Mouse (Mus musculus) forebrain, embryonic 13.5 days (tissue): ENCODE measurements at regions not wholly inside any gene's neighbourhood (a gene's known extent, or its start where the extent isn't known, plus 50 kb on each side); places are given as distances from the start of the nearest gene placed in this dataset.

Source experiments
- ATAC-seq: fragments of 200-750 bp; cut with Nextera tagmentation; 2 replicates; pipeline ENCODE4 v1.8.0; 2017
- H3K27ac ChIP-seq: fragments of 300-500 bp; sonication (generic); 2 replicates; pipeline ENCODE4 v1.5.1; 2015; ENCODE audit warnings: inconsistent platforms, mild to moderate bottlenecking, moderate library complexity
- H3K27me3 ChIP-seq: fragments of 300-500 bp; sonication (generic); 2 replicates; pipeline ENCODE4 v1.6.1; 2015; ENCODE audit warnings: mild to moderate bottlenecking, inconsistent platforms
- H3K36me3 ChIP-seq: fragments of 300-500 bp; sonication (generic); 2 replicates; pipeline ENCODE4 v1.6.1; 2015; ENCODE audit warnings: mild to moderate bottlenecking, inconsistent platforms; ENCODE audit not compliant: poor library complexity, severe bottlenecking
- H3K4me1 ChIP-seq: fragments of 300-500 bp; sonication (generic); 2 replicates; pipeline ENCODE4 v1.6.1; 2015; ENCODE audit warnings: inconsistent platforms
- H3K4me2 ChIP-seq: fragments of 300-500 bp; sonication (generic); 2 replicates; pipeline ENCODE4 v1.6.1; 2015; ENCODE audit warnings: inconsistent platforms, mild to moderate bottlenecking, moderate library complexity
- H3K4me3 ChIP-seq: fragments of 300-500 bp; sonication (generic); 2 replicates; pipeline ENCODE4 v1.5.1; 2015; ENCODE audit warnings: mild to moderate bottlenecking, inconsistent platforms
- H3K9ac ChIP-seq: fragments of 300-500 bp; sonication (generic); 2 replicates; pipeline ENCODE4 v1.6.1; 2015; ENCODE audit warnings: mild to moderate bottlenecking, inconsistent platforms
- H3K9me3 ChIP-seq: fragments of 300-500 bp; sonication (generic); replicated peaks from 2 replicates; pipeline ENCODE4 v1.6.1; 2016; ENCODE audit warnings: inconsistent platforms
- WGBS: fragments of 180-500 bp; shearing (Covaris S2); methylation state at CpG from one replicate; pipeline ENCODE4 v1.1.7; 2015; 5-methylcytosine and 5-hydroxymethylcytosine counted together

GRCm38 (mm10) chr2:30682146-30682825 lies 87.4 kb downstream of the Cstad start:
- whole genome bisulfite sequencing = 43% methylated on average over 5 of the region's 5 CpGs
- Histone ChIP-seq H3K27me3 (no peaks in the 10 kb centered on the region), H3K9me3 (0 out of 2 replicates have a peak, but pooled peaks cover 9% of the 10 kb centered on the region), H3K9ac (no peak overlapping the region), H3K4me2 (no peak overlapping the region), H3K36me3 (no peaks in the 10 kb centered on the region), H3K27ac (peak overlapping the region; percentile 55), H3K4me1 (peaks cover 50% of the 10 kb centered on the region), H3K4me3 (no peak overlapping the region)
- ATAC-seq = peak; percentile 14; the same call in 1 of the 2 replicates

GRCm38 (mm10) chr2:30681642-30682041 lies 86.8 kb downstream of the Cstad start:
- Histone ChIP-seq H3K4me1 (peaks cover 50% of the 10 kb centered on the region), H3K9me3 (0 out of 2 replicates have a peak, but pooled peaks cover 9% of the 10 kb centered on the region), H3K9ac (no peak overlapping the region), H3K27ac (peak overlapping the region; percentile 55; the same call in 1 of the 2 replicates), H3K4me2 (no peak overlapping the region), H3K27me3 (no peaks in the 10 kb centered on the region), H3K4me3 (no peak overlapping the region), H3K36me3 (no peaks in the 10 kb centered on the region)
- no peak for ATAC-seq
- WGBS = 73% methylated on average over 2 of the region's 2 CpGs

- no peak for ATAC-seq
- Histone ChIP-seq H3K9ac (no peak overlapping the region), H3K4me2 (no peak overlapping the region), H3K9me3 (0 out of 2 replicates have a peak, but pooled peaks cover 9% of the 10 kb centered on the region), H3K4me3 (no peak overlapping the region), H3K27ac (no peak overlapping the region), H3K27me3 (no peaks in the 10 kb centered on the region), H3K36me3 (no peaks in the 10 kb centered on the region), H3K4me1 (peaks cover 44% of the 10 kb centered on the region)
These were observed 84.2 kb downstream of the Cstad start for GRCm38 (mm10) chr2:30679041-30679440.

GRCm38 (mm10) chr2:30677498-30677897 lies 82.7 kb downstream of the Cstad start:
- peak overlapping the region; percentile 31 for H3K4me3 ChIP-seq
- peak; percentile 40; the same call in 1 of the 2 replicates for ATAC-seq
- no peaks in the 10 kb centered on the region for H3K27me3 ChIP-seq
- no peaks in the 10 kb centered on the region for H3K36me3 ChIP-seq
- H3K9ac ChIP-seq = peak overlapping the region; percentile 73
- peak overlapping the region; percentile 66 for H3K4me2 ChIP-seq
- WGBS = 3% methylated on average over 5 of the region's 5 CpGs
- 0 out of 2 replicates have a peak, but pooled peaks cover 9% of the 10 kb centered on the region for H3K9me3 ChIP-seq
- peak overlapping the region; percentile 97 for H3K27ac ChIP-seq
- peaks cover 40% of the 10 kb centered on the region for H3K4me1 ChIP-seq

- Histone ChIP-seq H3K4me3 (peak overlapping the region; percentile 31), H3K27me3 (no peaks in the 10 kb centered on the region), H3K9me3 (0 out of 2 replicates have a peak, but pooled peaks cover 9% of the 10 kb centered on the region), H3K4me1 (peaks cover 34% of the 10 kb centered on the region), H3K27ac (peak overlapping the region; percentile 97), H3K4me2 (peak overlapping the region; percentile 66), H3K36me3 (no peaks in the 10 kb centered on the region), H3K9ac (peak overlapping the region; percentile 73)
- ATAC-seq = peak; percentile 89
- under 1% methylated on average over 44 of the region's 44 CpGs for WGBS
These were observed 82.1 kb downstream of the Cstad start for GRCm38 (mm10) chr2:30676833-30677459.

GRCm38 (mm10) chr2:30676450-30676832 lies 81.6 kb downstream of the Cstad start:
- H3K9me3 ChIP-seq = 0 out of 2 replicates have a peak, but pooled peaks cover 9% of the 10 kb centered on the region
- H3K27ac ChIP-seq = peak overlapping the region; percentile 97
- H3K27me3 ChIP-seq = no peaks in the 10 kb centered on the region
- no peak; the same call in 1 of the 2 replicates for ATAC-seq
- peak overlapping the region; percentile 31 for H3K4me3 ChIP-seq
- peak overlapping the region; percentile 73 for H3K9ac ChIP-seq
- H3K4me1 ChIP-seq = peaks cover 31% of the 10 kb centered on the region
- H3K4me2 ChIP-seq = peak overlapping the region; percentile 66
- WGBS = 5% methylated on average over 7 of the region's 7 CpGs
- no peaks in the 10 kb centered on the region for H3K36me3 ChIP-seq

GRCm38 (mm10) chr2:30675839-30676238 lies 81.0 kb downstream of the Cstad start:
- peak overlapping the region; percentile 97 for H3K27ac ChIP-seq
- no peak overlapping the region for H3K4me2 ChIP-seq
- WGBS = 84% methylated on average over 2 of the region's 2 CpGs
- H3K4me1 ChIP-seq = peaks cover 35% of the 10 kb centered on the region
- peak overlapping the region; percentile 73; the same call in 1 of the 2 replicates for H3K9ac ChIP-seq
- H3K36me3 ChIP-seq = no peaks in the 10 kb centered on the region
- ATAC-seq = no peak; the same call in 1 of the 2 replicates
- no peaks in the 10 kb centered on the region for H3K27me3 ChIP-seq
- no peak overlapping the region for H3K4me3 ChIP-seq
- 0 out of 2 replicates have a peak, but pooled peaks cover 9% of the 10 kb centered on the region for H3K9me3 ChIP-seq

GRCm38 (mm10) chr2:30670836-30671586 lies 76.2 kb downstream of the Cstad start:
- H3K9me3 ChIP-seq = no peaks in the 10 kb centered on the region
- H3K27me3 ChIP-seq = no peaks in the 10 kb centered on the region
- ATAC-seq = no peak
- no peaks in the 10 kb centered on the region for H3K36me3 ChIP-seq
- H3K4me1 ChIP-seq = peaks cover 48% of the 10 kb centered on the region
- H3K4me2 ChIP-seq = no peak overlapping the region
- H3K27ac ChIP-seq = peak overlapping the region; percentile 51
- no peak overlapping the region for H3K4me3 ChIP-seq
- WGBS = 77% methylated on average over 5 of the region's 5 CpGs
- H3K9ac ChIP-seq = no peak overlapping the region

- Histone ChIP-seq H3K27ac (peak overlapping the region; percentile 84), H3K4me1 (peaks cover 56% of the 10 kb centered on the region), H3K36me3 (no peaks in the 10 kb centered on the region), H3K9ac (peak overlapping the region; percentile 52; the same call in 1 of the 2 replicates), H3K4me3 (no peak overlapping the region), H3K27me3 (no peaks in the 10 kb centered on the region), H3K9me3 (no peaks in the 10 kb centered on the region), H3K4me2 (peak overlapping the region; percentile 8; the same call in 1 of the 2 replicates)
- WGBS = 3% methylated on average over 8 of the region's 8 CpGs
- ATAC-seq = peak; percentile 53; the same call in 1 of the 2 replicates
These were observed 72.6 kb downstream of the Cstad start for GRCm38 (mm10) chr2:30667468-30667867.

GRCm38 (mm10) chr2:30661147-30661546 lies 66.3 kb downstream of the Cstad start:
- WGBS = 15% methylated on average over 10 of the region's 10 CpGs
- Histone ChIP-seq H3K9me3 (no peaks in the 10 kb centered on the region), H3K27me3 (no peaks in the 10 kb centered on the region), H3K9ac (peak overlapping the region; percentile 51; the same call in 1 of the 2 replicates), H3K36me3 (no peaks in the 10 kb centered on the region), H3K4me3 (no peak overlapping the region), H3K27ac (peak overlapping the region; percentile 99), H3K4me2 (no peak overlapping the region), H3K4me1 (peaks cover 71% of the 10 kb centered on the region)
- ATAC-seq = no peak

GRCm38 (mm10) chr2:30660613-30660991 lies 65.8 kb downstream of the Cstad start:
- peaks cover 71% of the 10 kb centered on the region for H3K4me1 ChIP-seq
- no peaks in the 10 kb centered on the region for H3K36me3 ChIP-seq
- H3K9me3 ChIP-seq = no peaks in the 10 kb centered on the region
- peak overlapping the region; percentile 99 for H3K27ac ChIP-seq
- no peak overlapping the region for H3K4me3 ChIP-seq
- H3K9ac ChIP-seq = peak overlapping the region; percentile 51
- ATAC-seq = peak; percentile 48
- H3K27me3 ChIP-seq = no peaks in the 10 kb centered on the region
- 8% methylated on average over 10 of the region's 10 CpGs for WGBS
- H3K4me2 ChIP-seq = peak overlapping the region; percentile 35
